Mouse (Mus musculus): ENCODE measurements around the gene Mlph. TPM values are rescaled to one million over a fixed set of nuclear protein-coding genes. Genes with fewer than 3 reads are reported as not detected.

Mlph gene
- 0.85 and 1.6 TPM in 2 replicates for polyA plus RNA-seq (2015; fragmentation: Nextera tagmentation; extraction: Ambion mirVana)

- H3K4me2 ChIP-seq (replicated peaks): peak within 1 kb of the TSS; percentile 52
- peak within 1 kb of the TSS; percentile 22 for H3K4me3 ChIP-seq (replicated peaks)
- WGBS: 17% methylated on average over 18 of the region's 18 CpGs
- 0 out of 2 replicates have a peak within 1 kb of the TSS, but pooled peaks have one; percentile 6 for H3K9ac ChIP-seq
- no peaks in the 10 kb centered on the region for H3K27me3 ChIP-seq (replicated peaks)
- H3K27ac ChIP-seq: no peak within 1 kb of the TSS
- peaks cover 22% of the 10 kb centered on the region for H3K4me1 ChIP-seq (replicated peaks)
- ATAC-seq: peak; percentile 65
- H3K36me3 ChIP-seq: no peaks in the 10 kb centered on the region
- 0 out of 2 replicates have a peak, but pooled peaks cover 3% of the 10 kb centered on the region for H3K9me3 ChIP-seq
These were observed at the start of gene Mlph for GRCm38 (mm10) chr1:90914948-90915569. Gene Mlph (plus strand): TSS chr1:90915085.

GRCm38 (mm10) chr1:90866734-90867133 lies 48.2 kb upstream of the Mlph start:
- Histone ChIP-seq H3K36me3 (no peaks in the 10 kb centered on the region), H3K4me3 (replicated peaks) (no peak overlapping the region), H3K9me3 (no peaks in the 10 kb centered on the region), H3K4me2 (replicated peaks) (no peak overlapping the region), H3K9ac (no peak overlapping the region), H3K27ac (no peak overlapping the region), H3K4me1 (replicated peaks) (no peaks in the 10 kb centered on the region), H3K27me3 (replicated peaks) (no peaks in the 10 kb centered on the region)
- ATAC-seq: no peak
- 87% methylated on average over 7 of the region's 7 CpGs for WGBS

- H3K4me1 ChIP-seq (replicated peaks): no peaks in the 10 kb centered on the region
- no peak overlapping the region for H3K4me2 ChIP-seq (replicated peaks)
- WGBS: 65% methylated on average over 2 of the region's 2 CpGs
- no peak overlapping the region for H3K4me3 ChIP-seq (replicated peaks)
- ATAC-seq: no peak
- no peaks in the 10 kb centered on the region for H3K27me3 ChIP-seq (replicated peaks)
- no peaks in the 10 kb centered on the region for H3K9me3 ChIP-seq
- H3K27ac ChIP-seq: no peak overlapping the region
- H3K9ac ChIP-seq: no peak overlapping the region
- no peaks in the 10 kb centered on the region for H3K36me3 ChIP-seq
These were observed 44.3 kb upstream of the Mlph start for GRCm38 (mm10) chr1:90870581-90870980.

- H3K4me3 ChIP-seq (replicated peaks): no peak overlapping the region
- no peak overlapping the region for H3K27ac ChIP-seq
- H3K4me2 ChIP-seq (replicated peaks): no peak overlapping the region
- no peak for ATAC-seq
- no peaks in the 10 kb centered on the region for H3K36me3 ChIP-seq
- H3K9me3 ChIP-seq: no peaks in the 10 kb centered on the region
- H3K9ac ChIP-seq: no peak overlapping the region
- WGBS: 87% methylated on average over 8 of the region's 8 CpGs
- H3K4me1 ChIP-seq (replicated peaks): no peaks in the 10 kb centered on the region
- no peaks in the 10 kb centered on the region for H3K27me3 ChIP-seq (replicated peaks)
These were observed 39.5 kb upstream of the Mlph start for GRCm38 (mm10) chr1:90875371-90875770.

- ATAC-seq: no peak
- WGBS: 54% methylated on average over 2 of the region's 2 CpGs
- no peak overlapping the region for H3K4me3 ChIP-seq (replicated peaks)
- H3K9me3 ChIP-seq: no peaks in the 10 kb centered on the region
- H3K9ac ChIP-seq: no peak overlapping the region
- no peaks in the 10 kb centered on the region for H3K27me3 ChIP-seq (replicated peaks)
- no peak overlapping the region for H3K27ac ChIP-seq
- H3K4me1 ChIP-seq (replicated peaks): no peaks in the 10 kb centered on the region
- no peaks in the 10 kb centered on the region for H3K36me3 ChIP-seq
- no peak overlapping the region for H3K4me2 ChIP-seq (replicated peaks)
These were observed 38.9 kb upstream of the Mlph start for GRCm38 (mm10) chr1:90875961-90876360.

GRCm38 (mm10) chr1:90876486-90877270 lies 38.2 kb upstream of the Mlph start:
- no peaks in the 10 kb centered on the region for H3K27me3 ChIP-seq (replicated peaks)
- H3K27ac ChIP-seq: no peak overlapping the region
- ATAC-seq: no peak
- no peaks in the 10 kb centered on the region for H3K36me3 ChIP-seq
- H3K4me3 ChIP-seq (replicated peaks): no peak overlapping the region
- H3K4me2 ChIP-seq (replicated peaks): no peak overlapping the region
- H3K9ac ChIP-seq: no peak overlapping the region
- H3K9me3 ChIP-seq: no peaks in the 10 kb centered on the region
- WGBS: 71% methylated on average over 5 of the region's 5 CpGs
- no peaks in the 10 kb centered on the region for H3K4me1 ChIP-seq (replicated peaks)

- Histone ChIP-seq H3K9ac (no peak overlapping the region), H3K4me2 (replicated peaks) (no peak overlapping the region), H3K9me3 (no peaks in the 10 kb centered on the region), H3K4me1 (replicated peaks) (no peaks in the 10 kb centered on the region; the same call in 1 of the 2 replicates), H3K27ac (no peak overlapping the region), H3K4me3 (replicated peaks) (no peak overlapping the region), H3K36me3 (no peaks in the 10 kb centered on the region), H3K27me3 (replicated peaks) (no peaks in the 10 kb centered on the region)
- 55% methylated on average over 6 of the region's 6 CpGs for WGBS
- peak; percentile 34 for ATAC-seq
These were observed 29.0 kb upstream of the Mlph start for GRCm38 (mm10) chr1:90885771-90886460.

- H3K27ac ChIP-seq: 0 out of 2 replicates have a peak overlapping the region, but pooled peaks have one; percentile 62
- H3K4me3 ChIP-seq (replicated peaks): no peak overlapping the region
- no peak for ATAC-seq
- no peak overlapping the region for H3K4me2 ChIP-seq (replicated peaks)
- no peaks in the 10 kb centered on the region for H3K27me3 ChIP-seq (replicated peaks)
- WGBS: 28% methylated on average over 3 of the region's 3 CpGs
- no peaks in the 10 kb centered on the region for H3K9me3 ChIP-seq
- no peak overlapping the region for H3K9ac ChIP-seq
- no peaks in the 10 kb centered on the region for H3K36me3 ChIP-seq
- peaks cover 9% of the 10 kb centered on the region; the same call in 1 of the 2 replicates for H3K4me1 ChIP-seq (replicated peaks)
These were observed 20.4 kb upstream of the Mlph start for GRCm38 (mm10) chr1:90894521-90894920.

- H3K9me3 ChIP-seq: no peaks in the 10 kb centered on the region
- no peak overlapping the region for H3K4me2 ChIP-seq (replicated peaks)
- H3K4me1 ChIP-seq (replicated peaks): peaks cover 9% of the 10 kb centered on the region; the same call in 1 of the 2 replicates
- H3K9ac ChIP-seq: no peak overlapping the region
- WGBS: 57% methylated on average over 3 of the region's 3 CpGs
- ATAC-seq: no peak
- peak overlapping the region; percentile 62 for H3K27ac ChIP-seq
- H3K4me3 ChIP-seq (replicated peaks): no peak overlapping the region
- H3K27me3 ChIP-seq (replicated peaks): no peaks in the 10 kb centered on the region
- H3K36me3 ChIP-seq: no peaks in the 10 kb centered on the region
These were observed 19.9 kb upstream of the Mlph start for GRCm38 (mm10) chr1:90895004-90895403.

- H3K9me3 ChIP-seq: no peaks in the 10 kb centered on the region
- H3K9ac ChIP-seq: no peak overlapping the region
- no peaks in the 10 kb centered on the region for H3K36me3 ChIP-seq
- peak overlapping the region; percentile 57; the same call in 1 of the 2 replicates for H3K27ac ChIP-seq
- H3K27me3 ChIP-seq (replicated peaks): no peaks in the 10 kb centered on the region
- no peak overlapping the region for H3K4me2 ChIP-seq (replicated peaks)
- WGBS: 95% methylated on average over 4 of the region's 4 CpGs
- no peak overlapping the region for H3K4me3 ChIP-seq (replicated peaks)
- no peak for ATAC-seq
- H3K4me1 ChIP-seq (replicated peaks): peaks cover 9% of the 10 kb centered on the region; the same call in 1 of the 2 replicates
These were observed 18.6 kb upstream of the Mlph start for GRCm38 (mm10) chr1:90896281-90896680.

GRCm38 (mm10) chr1:90896741-90897361 lies 18.0 kb upstream of the Mlph start:
- H3K27ac ChIP-seq: peak overlapping the region; percentile 57
- no peaks in the 10 kb centered on the region for H3K9me3 ChIP-seq
- no peak overlapping the region for H3K4me3 ChIP-seq (replicated peaks)
- ATAC-seq: peak; percentile 95
- WGBS: 39% methylated on average over 14 of the region's 14 CpGs
- H3K36me3 ChIP-seq: no peaks in the 10 kb centered on the region
- peaks cover 9% of the 10 kb centered on the region; the same call in 1 of the 2 replicates for H3K4me1 ChIP-seq (replicated peaks)
- H3K27me3 ChIP-seq (replicated peaks): no peaks in the 10 kb centered on the region
- H3K4me2 ChIP-seq (replicated peaks): no peak overlapping the region
- H3K9ac ChIP-seq: no peak overlapping the region

- 54% methylated on average over 1 of the region's 1 CpGs for WGBS
- no peaks in the 10 kb centered on the region for H3K9me3 ChIP-seq
These were observed 16.9 kb upstream of the Mlph start for GRCm38 (mm10) chr1:90898012-90898411.

More at GRCm38 (mm10) chr1:90898012-90898411, 16.9 kb upstream of the Mlph start:
- no peak overlapping the region for H3K9ac ChIP-seq
- peaks cover 15% of the 10 kb centered on the region for H3K4me1 ChIP-seq (replicated peaks)
- no peak overlapping the region for H3K4me3 ChIP-seq (replicated peaks)
- H3K27me3 ChIP-seq (replicated peaks): no peaks in the 10 kb centered on the region
- H3K36me3 ChIP-seq: no peaks in the 10 kb centered on the region
- ATAC-seq: no peak
- no peak overlapping the region for H3K27ac ChIP-seq
- no peak overlapping the region for H3K4me2 ChIP-seq (replicated peaks)

Data from intestine, embryonic 15.5 days (tissue).